16 mouse cellular contexts compared by ENCODE assay signal in genomic region chrX:20264370-20264769, GRCm38 (mm10).
"Had no signal": no experiment of that assay in that cellular context is flagged by ENCODE, and none has a peak within 500 bp of the region (broad histone marks: within the 10 kb centered on the region; RNA-seq: fewer than 3 reads in every experiment).

No protein-coding gene starts in this region.

- DNase-seq: retina, postnatal 1 day; right cerebral cortex, adult 18-20 months; right cerebral cortex, postnatal 14 days; right cerebral cortex, postnatal 25 days; right cerebral cortex, postnatal 4 days; spleen, adult 18-20 months; thymus, adult 18-20 months; thymus, adult 2 months; thymus, postnatal 14 days; thymus, postnatal 25 days; thymus, postnatal 36 days; thymus, postnatal 4 days had no signal

- H3K27ac ChIP-seq: neural tube, embryonic 13.5 days; neural tube, embryonic 15.5 days; stomach, embryonic 15.5 days; stomach, postnatal 0 days had no signal

- H3K9ac ChIP-seq: neural tube, embryonic 13.5 days; neural tube, embryonic 15.5 days; stomach, embryonic 15.5 days had no signal

- H3K9me3 ChIP-seq: neural tube, embryonic 13.5 days; neural tube, embryonic 15.5 days; stomach, embryonic 15.5 days had no signal

- H3K4me3 ChIP-seq: neural tube, embryonic 13.5 days; neural tube, embryonic 15.5 days; stomach, embryonic 15.5 days had no signal

- H3K27me3 ChIP-seq: neural tube, embryonic 13.5 days; neural tube, embryonic 15.5 days; stomach, embryonic 15.5 days had no signal

- H3K36me3 ChIP-seq: neural tube, embryonic 13.5 days; neural tube, embryonic 15.5 days; stomach, embryonic 15.5 days had no signal

- H3K4me2 ChIP-seq: neural tube, embryonic 13.5 days; neural tube, embryonic 15.5 days; stomach, embryonic 15.5 days had no signal

- H3K4me1 ChIP-seq: neural tube, embryonic 13.5 days; neural tube, embryonic 15.5 days; stomach, embryonic 15.5 days had no signal
